Comparison of ENCODE assay signal across 10 mouse cellular contexts in genomic region chr14:62341887-62342642, GRCm38 (mm10). TPM values are rescaled to one million over a fixed set of nuclear protein-coding genes. Genes with fewer than 3 reads are reported as not detected.
DNase-seq lines count a peak whose midpoint lies in the region; ATAC-seq and TF ChIP-seq lines count a peak whose summit lies in the region.
"Had no signal": no experiment of that assay in that cellular context is flagged by ENCODE, and none has a peak within 500 bp of the region (broad histone marks: within the 10 kb centered on the region; RNA-seq: fewer than 3 reads in every experiment).

No protein-coding gene starts in this region.

- TF ChIP-seq CTCF in layer of hippocampus, adult 2 months (conservative IDR thresholded peaks at IDR 0.05) = no peak
- no peak for TF ChIP-seq CTCF in MEL (IDR thresholded peaks at IDR 0.05 in 2 of 3, conservative IDR thresholded peaks at IDR 0.05 in 1 of 3; ENCODE audit: control insufficient read depth in 1 of 3, insufficient read depth in 1 of 3, low read depth in 2 of 3, low read length in 3 of 3, poor library complexity in 1 of 3, severe bottlenecking in 1 of 3)

- peaks cover 18% of the 10 kb centered on the region for H3K79me2 ChIP-seq in MEL (ENCODE audit: control insufficient read depth, insufficient read depth, low read length, poor library complexity)

- no peak overlapping the region; the same call in 1 of the 2 replicates for H3K4me3 ChIP-seq in layer of hippocampus, adult 2 months
- peak overlapping the region in 1 of 2 experiments; percentile 32; a peak in 2 of 4 replicates for H3K4me3 ChIP-seq in MEL (ENCODE audit: control insufficient read depth in 1 of 2, insufficient read depth in 1 of 2, low read depth in 2 of 2, low read length in 2 of 2)
- no peak overlapping the region for H3K4me3 ChIP-seq in forebrain, embryonic 16.5 days (replicated peaks; ENCODE audit: low read length)

- no peak for TF ChIP-seq POLR2A in MEL (IDR thresholded peaks at IDR 0.05; ENCODE audit: control insufficient read depth in 1 of 2, insufficient read depth in 1 of 2, low read depth in 1 of 2, low read length in 2 of 2, poor library complexity in 1 of 2)

- ATAC-seq in forebrain, embryonic 16.5 days = peak; percentile 36; the same call in 1 of the 2 replicates

- H3K4me2 ChIP-seq in forebrain, embryonic 16.5 days (ENCODE audit: low read length) = 0 out of 2 replicates have a peak overlapping the region, but pooled peaks have one; percentile 10

- WGBS in forebrain, embryonic 16.5 days = 41% methylated on average over 8 of the region's 8 CpGs

- DNase-seq in layer of hippocampus, adult 2 months (ENCODE audit: low spot score in 2 of 2) = no peak
- DNase-seq in layer of hippocampus, adult 11-12 months (ENCODE audit: low spot score) = no peak
- DNase-seq in MEL (ENCODE audit: low read depth, low spot score) = peak; percentile 10
- peak; percentile 38 for DNase-seq in cerebellum, adult 11 months
- DNase-seq in right cerebral cortex, postnatal 14 days = no peak
- no peak for DNase-seq in urinary bladder, adult 2 months (ENCODE audit: low spot score)
- no peak for DNase-seq in ovary, postnatal 36 days (ENCODE audit: low spot score)

- peak overlapping the region; percentile 36 for H3K9ac ChIP-seq in MEL (ENCODE audit: control insufficient read depth, low read depth, low read length, poor library complexity, severe bottlenecking)
- H3K9ac ChIP-seq in forebrain, embryonic 16.5 days (replicated peaks; ENCODE audit: low read depth, low read length) = no peak overlapping the region

- TF ChIP-seq EP300 in MEL (IDR thresholded peaks at IDR 0.05; ENCODE audit: low read depth in 1 of 2, low read length in 2 of 2) = no peak

- H3K27ac ChIP-seq in layer of hippocampus, adult 2 months = peak overlapping the region; percentile 15; the same call in 1 of the 2 replicates
- peak overlapping the region; percentile 95 for H3K27ac ChIP-seq in MEL (ENCODE audit: control insufficient read depth, low read depth, low read length)
- peak overlapping the region; percentile 62 for H3K27ac ChIP-seq in forebrain, embryonic 16.5 days (ENCODE audit: low read length)

- H3K27me3 ChIP-seq in MEL (ENCODE audit: control insufficient read depth in 1 of 2, insufficient read depth in 2 of 2, low read length in 2 of 2) = no peaks in the 10 kb centered on the region
- no peaks in the 10 kb centered on the region for H3K27me3 ChIP-seq in forebrain, embryonic 16.5 days (replicated peaks; ENCODE audit: control insufficient read depth, insufficient read depth, low read length)

- no peaks in the 10 kb centered on the region for H3K9me3 ChIP-seq in MEL (replicated peaks; ENCODE audit: insufficient read depth, low read length)
- no peaks in the 10 kb centered on the region for H3K9me3 ChIP-seq in forebrain, embryonic 16.5 days (ENCODE audit: control insufficient read depth, low read length)
- H3K9me3 ChIP-seq: G1E had no signal

- no peak for TF ChIP-seq RAD21 in MEL (IDR thresholded peaks at IDR 0.05; ENCODE audit: low read depth, low read length)

- H3K36me3 ChIP-seq in MEL (ENCODE audit: control insufficient read depth in 1 of 2, insufficient read depth in 2 of 2, low read length in 2 of 2) = peaks cover 0 to 42% of the 10 kb centered on the region in 2 experiments; a peak in 2 of 4 replicates
- no peaks in the 10 kb centered on the region for H3K36me3 ChIP-seq in forebrain, embryonic 16.5 days (ENCODE audit: control insufficient read depth, insufficient read depth)

- H3K4me1 ChIP-seq in MEL (ENCODE audit: control insufficient read depth in 1 of 2, insufficient read depth in 2 of 2, low read length in 2 of 2) = peaks cover 24 to 26% of the 10 kb centered on the region in 2 experiments
- peaks cover 26% of the 10 kb centered on the region for H3K4me1 ChIP-seq in forebrain, embryonic 16.5 days (replicated peaks; ENCODE audit: control insufficient read depth, insufficient read depth, low read length)

TF ChIP-seq in MEL, 35 proteins besides CTCF, POLR2A, EP300 and RAD21:
- 0 out of 2 replicates have a peak, but pooled peaks have one; percentile 29 for TF ChIP-seq NRF1 (IDR thresholded peaks at IDR 0.05; ENCODE audit: insufficient read depth, low read depth, low read length, poor library complexity, severe bottlenecking)
- TF ChIP-seq SMC3 (IDR thresholded peaks at IDR 0.05; ENCODE audit: low read depth, low read length) = no peak
- TF ChIP-seq MAFK (IDR thresholded peaks at IDR 0.05; ENCODE audit: borderline replicate concordance, low read depth, low read length) = no peak
TF ChIP-seq in MEL: peak in this region for 1.

RNA-seq across cellular contexts. Expression of gene Dleu7, which starts 49.2 kb away (rescaled TPM):
- total RNA-seq in layer of hippocampus, adult 2 months (2021) = 1 to 10 TPM; 4.4 to 5.4 TPM
- not detected in 2 replicates for total RNA-seq in MEL (2012; rRNA removed)
- polyA plus RNA-seq in MEL (2012; ENCODE audit: insufficient read depth in 1 of 2, insufficient read length in 2 of 2, low read depth in 1 of 2, low replicate concordance in 2 of 2, missing spikeins in 1 of 2) = not detected
- 21.0 and 21.3 TPM in 2 replicates for polyA plus RNA-seq in forebrain, embryonic 16.5 days (2015; fragmentation: Nextera tagmentation; extraction: Ambion mirVana)
- 0.07 and 0.21 TPM in 2 replicates for polyA plus RNA-seq in urinary bladder, adult 2 months (2012; rRNA removed)
- total RNA-seq: G1E; monocyte, adult 5-6 weeks had no signal
- polyA plus RNA-seq: G1E had no signal

RNA-seq across cellular contexts. Expression of gene Rnaseh2b, which starts 49.7 kb away (rescaled TPM):
- total RNA-seq in layer of hippocampus, adult 2 months (2021) = 10 to 100 TPM in 1 of 2 experiments, 1 to 10 TPM in 1; 8.5 to 10.7 TPM
- total RNA-seq in MEL (2012; rRNA removed) = 44.8 and 50.2 TPM in 2 replicates
- polyA plus RNA-seq in MEL (2012; ENCODE audit: insufficient read depth in 1 of 2, insufficient read length in 2 of 2, low read depth in 1 of 2, low replicate concordance in 2 of 2, missing spikeins in 1 of 2) = 100 to 1,000 TPM in 1 of 2 experiments, 10 to 100 TPM in 1; 88.2 to 412 TPM
- polyA plus RNA-seq in forebrain, embryonic 16.5 days (2015; fragmentation: Nextera tagmentation; extraction: Ambion mirVana) = 47.9 and 64.0 TPM in 2 replicates
- 19.6 and 22.2 TPM in 2 replicates for polyA plus RNA-seq in urinary bladder, adult 2 months (2012; rRNA removed)

Comparison
In these comparisons a context has a peak if more than half of its experiments do, and no peak if none do; other contexts are left out.
1. DNase-seq: peak in MEL (single experiment) and cerebellum, adult 11 months (single experiment); none in layer of hippocampus, adult 2 months (0 of 2), layer of hippocampus, adult 11-12 months (single experiment), right cerebral cortex, postnatal 14 days (single experiment), urinary bladder, adult 2 months (single experiment) and ovary, postnatal 36 days (single experiment).
2. H3K27ac ChIP-seq: peak in every context shown above with its lines; median percentile 95 in MEL; 62 in forebrain, embryonic 16.5 days; 15 in layer of hippocampus, adult 2 months.
3. RNA of gene Dleu7, which starts 49.2 kb away (polyA plus RNA-seq): 21.0 to 21.3 TPM in forebrain, embryonic 16.5 days; 0.07 to 0.21 TPM in urinary bladder, adult 2 months and not detected in MEL; every median in the first group is over 10 times any median in the second.